Mouse (Mus musculus): ENCODE results near the gene Mef2d.

Gene Mef2d

GRCm38 (mm10) chr3:88207451-88208100, 65.4 kb downstream of the Mef2d start:
- no peak for DNase-seq (ENCODE audit: low read depth, low spot score)

GRCm38 (mm10) chr3:88208226-88208720, 66.1 kb downstream of the Mef2d start:
- DNase-seq (ENCODE audit: low read depth, low spot score) = no peak

GRCm38 (mm10) chr3:88209306-88209705, 67.1 kb downstream of the Mef2d start:
- DNase-seq (ENCODE audit: low read depth, low spot score) = no peak

GRCm38 (mm10) chr3:88210121-88210520, 67.9 kb downstream of the Mef2d start:
- DNase-seq (ENCODE audit: low read depth, low spot score) = no peak

- DNase-seq (ENCODE audit: low read depth, low spot score) = no peak
Measured at GRCm38 (mm10) chr3:88210918-88211317, 68.7 kb downstream of the Mef2d start.

- DNase-seq (ENCODE audit: low read depth, low spot score) = no peak
Measured at GRCm38 (mm10) chr3:88212356-88212755, 70.2 kb downstream of the Mef2d start.

- no peak for DNase-seq (ENCODE audit: low read depth, low spot score)
Measured at GRCm38 (mm10) chr3:88213019-88213418, 70.8 kb downstream of the Mef2d start.

- peak; percentile 66 for DNase-seq (ENCODE audit: low read depth, low spot score)
Measured at GRCm38 (mm10) chr3:88214197-88214938, 72.2 kb downstream of the Mef2d start.

GRCm38 (mm10) chr3:88214971-88215552, 72.9 kb downstream of the Mef2d start:
- DNase-seq (ENCODE audit: low read depth, low spot score) = peak; percentile 46

- peak; percentile 37 for DNase-seq (ENCODE audit: low read depth, low spot score)
Measured at GRCm38 (mm10) chr3:88215553-88216004, 73.4 kb downstream of the Mef2d start.

GRCm38 (mm10) chr3:88216116-88216515, 73.9 kb downstream of the Mef2d start:
- DNase-seq (ENCODE audit: low read depth, low spot score) = no peak

- no peak for DNase-seq (ENCODE audit: low read depth, low spot score)
Measured at GRCm38 (mm10) chr3:88216534-88217326, 74.6 kb downstream of the Mef2d start.

- DNase-seq (ENCODE audit: low read depth, low spot score) = no peak
Measured at GRCm38 (mm10) chr3:88217679-88218078, 75.5 kb downstream of the Mef2d start.

- no peak for DNase-seq (ENCODE audit: low read depth, low spot score)
Measured at GRCm38 (mm10) chr3:88219940-88220339, 77.8 kb downstream of the Mef2d start.

GRCm38 (mm10) chr3:88220842-88221241, 78.7 kb downstream of the Mef2d start:
- DNase-seq (ENCODE audit: low read depth, low spot score) = peak; percentile 94
